Mouse (Mus musculus): ENCODE measurements at regions not wholly inside any gene's neighbourhood (a gene's known extent, or its start where the extent isn't known, plus 50 kb on each side); places are given as distances from the start of the nearest gene placed in this dataset.
"Not testable (repeated sequence)": the region's sequence is repeated elsewhere in the genome, so short reads cannot be mapped to it uniquely, and the experiment has no call there.

GRCm38 (mm10) chr14:120758200-120758830 lies 152.7 kb upstream of the Ipo5 start:
- DNase-seq, result no peak

DNA sequence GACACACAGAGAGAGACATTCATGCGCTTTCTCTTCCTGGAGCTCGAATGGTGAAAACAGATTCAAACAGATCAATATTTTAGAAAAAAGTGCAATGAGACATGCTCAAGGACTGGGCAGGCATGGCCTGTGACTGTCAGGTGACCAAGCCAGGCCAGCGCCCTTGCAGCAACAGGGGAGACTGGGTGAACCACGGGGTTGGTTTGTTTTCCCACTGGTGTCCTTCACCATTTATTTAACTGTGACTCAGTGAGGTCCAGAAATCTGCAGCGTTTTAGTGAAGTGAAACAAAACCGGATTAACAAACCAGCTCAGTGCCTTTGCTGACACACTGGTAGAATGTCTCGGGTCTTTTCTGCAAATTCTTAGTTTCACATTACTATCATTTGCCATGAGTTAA lies 148.9 kb upstream of the Ipo5 start:
- DNase-seq, result no peak

GRCm38 (mm10) chr14:120762733-120763132 lies 148.3 kb upstream of the Ipo5 start:
- DNase-seq, result peak; percentile 40

- DNase-seq, result no peak
These were observed 147.2 kb upstream of the Ipo5 start for GRCm38 (mm10) chr14:120763796-120764195.

DNA sequence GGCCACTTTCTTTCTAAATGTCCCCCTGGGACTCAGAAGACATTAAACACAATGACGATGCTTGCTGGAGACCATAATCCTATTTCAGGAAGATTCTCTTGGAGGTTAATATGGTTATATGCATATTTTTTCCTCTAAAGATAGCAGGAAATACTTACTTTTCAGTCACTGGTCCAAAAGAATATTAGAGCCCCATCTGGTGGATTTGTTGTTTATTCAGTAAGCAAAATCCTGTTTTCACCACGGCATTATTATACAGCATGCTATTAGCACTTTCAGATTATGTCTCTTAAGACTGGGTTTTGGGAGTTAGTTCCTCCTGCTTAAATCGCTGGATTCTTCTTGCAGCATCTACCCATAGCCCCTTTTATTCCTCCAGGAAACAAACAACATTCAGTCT lies 146.6 kb upstream of the Ipo5 start:
- DNase-seq, result no peak

GRCm38 (mm10) chr14:120766451-120766850 lies 144.6 kb upstream of the Ipo5 start:
- DNase-seq, result no peak

- DNase-seq, result no peak
These were observed 140.4 kb upstream of the Ipo5 start for GRCm38 (mm10) chr14:120770579-120770978.

DNA sequence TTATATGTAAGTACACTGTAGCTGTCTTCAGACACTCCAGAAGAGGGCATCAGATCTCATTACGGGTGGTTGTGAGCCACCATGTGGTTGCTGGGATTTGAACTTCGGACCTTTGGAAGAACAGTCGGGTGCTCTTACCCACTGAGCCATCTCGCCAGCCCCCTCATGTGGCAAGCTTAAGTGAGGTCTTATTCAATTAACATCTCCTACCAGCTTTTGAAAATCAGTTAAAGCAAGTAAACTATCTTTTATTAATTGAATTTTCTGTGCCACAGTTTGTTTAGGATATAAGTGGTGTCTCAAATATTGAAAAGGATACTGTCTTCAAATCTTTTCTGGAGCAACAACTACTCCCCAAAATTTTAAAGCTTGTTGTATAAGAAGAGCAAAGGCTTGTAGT lies 138.0 kb upstream of the Ipo5 start:
- not testable (repeated sequence) for DNase-seq

DNA sequence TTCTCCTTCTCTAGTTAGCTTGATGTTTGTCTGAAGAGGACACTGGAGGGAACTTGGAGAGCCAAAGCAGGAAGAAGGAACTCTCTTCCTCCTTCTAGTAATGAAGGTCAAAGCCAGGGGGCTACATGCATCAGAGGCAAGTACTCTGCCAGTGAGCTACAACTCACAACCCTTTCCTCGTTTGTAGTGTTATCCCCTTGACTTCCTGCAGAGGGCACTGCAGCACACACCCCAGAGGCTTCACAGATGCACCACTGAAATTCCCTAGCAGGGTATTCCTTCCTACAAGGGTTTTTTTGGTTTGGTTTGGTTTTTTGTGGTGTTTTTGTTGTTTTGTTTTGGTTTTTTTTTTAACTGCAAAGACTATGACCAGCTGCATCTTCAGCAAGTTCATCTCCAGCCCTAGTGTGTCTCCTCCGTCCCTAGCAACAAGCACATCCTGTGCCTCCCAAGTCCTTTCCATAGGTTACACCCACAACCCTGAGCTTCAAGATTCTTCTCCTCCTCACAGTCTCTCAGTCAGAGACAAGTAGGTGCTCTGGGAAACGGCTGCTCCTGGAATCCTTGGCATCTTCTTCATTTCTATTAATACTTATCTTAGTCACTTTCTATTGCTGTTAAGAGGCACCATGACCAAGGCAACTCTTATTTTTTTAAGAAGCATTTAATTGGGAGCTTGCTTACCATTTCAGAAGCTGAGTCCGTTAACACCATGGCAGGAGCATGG lies 119.0 kb upstream of the Ipo5 start:
- DNase-seq, result no peak

GRCm38 (mm10) chr14:120797916-120798490 lies 113.0 kb upstream of the Ipo5 start:
- DNase-seq, result peak; percentile 19

DNA sequence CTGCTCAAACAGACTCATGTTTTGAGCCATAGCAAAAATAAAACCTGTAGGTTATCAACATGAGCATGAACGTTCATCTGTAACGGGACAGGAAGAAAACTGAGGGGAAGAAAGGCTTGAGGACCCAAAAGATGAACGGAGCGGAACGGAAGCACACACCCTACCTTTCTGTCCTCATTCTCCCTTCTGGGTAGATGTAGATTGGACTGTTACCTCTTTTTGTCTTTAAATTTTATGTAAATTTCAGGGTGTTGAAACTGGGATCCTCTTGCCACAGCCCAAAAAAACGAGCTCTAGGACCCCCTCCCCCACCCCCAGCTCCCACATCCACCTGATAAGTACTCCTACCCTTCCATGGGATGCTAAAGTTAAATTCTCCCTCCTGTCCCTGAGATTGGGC lies 107.8 kb upstream of the Ipo5 start:
- DNase-seq, result no peak

DNA sequence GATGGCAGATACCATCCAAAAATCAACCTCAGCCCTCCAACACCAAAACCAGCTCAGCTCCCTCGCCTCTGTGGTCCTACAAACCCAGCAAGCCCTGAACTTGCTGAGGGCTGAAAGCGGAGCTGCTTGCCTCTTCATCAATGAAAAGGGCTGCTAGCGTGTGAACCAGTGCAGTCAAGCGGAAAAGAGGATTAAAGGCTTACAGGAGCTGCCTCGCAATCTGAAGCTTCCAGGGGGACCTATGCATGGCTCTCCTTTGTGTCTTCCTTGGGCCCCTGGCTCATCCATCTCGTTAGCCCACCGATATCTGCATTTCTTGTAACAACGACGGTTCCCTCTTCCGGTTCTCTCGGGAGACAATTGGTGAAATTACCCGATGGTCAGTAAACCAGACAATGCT lies 107.3 kb upstream of the Ipo5 start:
- no peak for DNase-seq

DNA sequence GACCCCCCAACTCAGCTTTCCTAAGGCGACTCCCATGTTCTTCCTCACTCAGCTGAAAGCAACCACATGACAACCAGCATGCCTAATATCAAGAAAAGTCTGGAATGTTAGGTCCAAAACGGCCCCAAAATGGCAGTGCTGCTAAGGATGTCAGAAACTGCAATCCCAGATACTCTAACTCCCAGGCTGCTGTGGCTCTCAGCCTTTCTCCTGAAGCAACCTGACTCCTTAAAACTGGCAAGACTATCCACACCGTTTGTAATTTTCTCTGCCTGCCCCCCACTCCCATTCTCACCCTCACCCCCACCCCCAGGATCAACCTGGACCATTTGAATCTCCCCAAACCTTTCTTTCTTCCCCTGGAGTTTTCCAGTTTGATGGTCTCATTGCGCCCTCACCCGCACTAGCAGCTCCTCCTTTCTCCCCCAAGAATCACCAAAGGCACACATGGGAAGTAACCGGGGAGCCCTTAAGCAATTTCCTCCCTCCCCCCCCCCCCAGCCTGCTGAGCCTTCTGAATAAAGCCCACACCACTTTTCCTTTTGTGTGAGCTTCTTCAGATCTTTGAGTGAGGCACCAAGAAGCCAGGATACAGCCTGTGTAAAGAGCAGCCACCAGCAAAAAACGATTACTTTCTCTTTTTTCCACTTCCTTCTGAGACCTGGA lies 106.7 kb upstream of the Ipo5 start:
- DNase-seq, result no peak

DNA sequence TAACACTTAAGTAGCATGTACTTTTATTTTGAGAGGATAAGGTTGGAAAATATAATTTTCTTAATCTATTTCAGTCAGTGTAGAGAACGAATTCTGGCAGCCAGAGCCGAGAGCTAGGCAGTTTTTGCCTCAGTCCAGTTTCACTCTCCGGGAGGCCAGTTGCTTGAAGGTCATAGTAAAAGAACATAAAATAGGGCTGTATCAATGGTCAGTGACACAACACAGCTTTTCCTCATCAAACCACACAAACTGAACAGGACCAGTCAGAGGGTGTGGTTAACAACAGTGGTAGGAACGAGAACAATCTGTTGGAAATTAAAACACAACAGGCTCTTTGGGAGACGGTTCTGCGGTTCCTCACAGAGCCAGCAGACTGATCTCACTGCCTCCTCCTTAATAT lies 105.9 kb upstream of the Ipo5 start:
- DNase-seq, result peak; percentile 66

- DNase-seq, result peak; percentile 69
These were observed 105.0 kb upstream of the Ipo5 start for GRCm38 (mm10) chr14:120805816-120806552.

DNA sequence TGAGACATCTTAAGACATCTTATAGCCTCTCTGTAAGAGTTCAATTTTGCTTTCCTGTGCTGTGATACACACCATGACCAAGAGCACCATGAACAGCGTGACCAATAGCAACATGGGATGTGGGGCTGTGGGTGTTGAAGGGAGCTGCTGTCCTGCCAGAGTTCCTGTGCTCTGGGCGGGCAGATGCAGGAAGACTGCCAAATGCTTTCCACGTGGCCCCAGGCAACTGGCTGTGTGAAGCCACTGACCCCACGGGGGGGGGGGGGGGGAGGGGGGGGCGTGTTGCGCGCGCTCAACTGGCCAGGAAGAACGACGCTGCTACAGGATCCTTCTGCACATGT lies 104.5 kb upstream of the Ipo5 start:
- DNase-seq, result peak; percentile 63

DNA sequence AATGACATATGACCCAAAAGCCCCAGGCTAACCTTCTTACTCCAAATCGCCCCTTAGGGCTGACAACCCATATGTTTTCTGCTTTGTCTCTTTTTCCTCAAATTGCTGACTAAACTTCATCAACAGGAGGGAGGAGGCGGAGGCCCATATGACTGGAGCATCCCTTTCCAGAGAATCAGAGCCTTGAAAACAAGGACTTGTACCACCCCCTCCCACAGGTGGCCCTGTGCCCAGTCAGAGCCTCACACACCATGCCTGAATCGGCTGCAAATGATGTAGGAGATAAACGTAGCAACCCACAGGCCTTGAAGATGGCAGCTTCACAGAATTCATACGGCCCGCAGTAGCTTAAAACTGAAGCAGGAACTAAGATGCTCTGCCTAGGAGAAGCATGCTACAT lies 101.7 kb upstream of the Ipo5 start:
- no peak for DNase-seq

GRCm38 (mm10) chr14:120813938-120814337 lies 97.1 kb upstream of the Ipo5 start:
- no peak for DNase-seq

GRCm38 (mm10) chr14:120815126-120815525 lies 95.9 kb upstream of the Ipo5 start:
- DNase-seq, result not testable (repeated sequence)

DNA sequence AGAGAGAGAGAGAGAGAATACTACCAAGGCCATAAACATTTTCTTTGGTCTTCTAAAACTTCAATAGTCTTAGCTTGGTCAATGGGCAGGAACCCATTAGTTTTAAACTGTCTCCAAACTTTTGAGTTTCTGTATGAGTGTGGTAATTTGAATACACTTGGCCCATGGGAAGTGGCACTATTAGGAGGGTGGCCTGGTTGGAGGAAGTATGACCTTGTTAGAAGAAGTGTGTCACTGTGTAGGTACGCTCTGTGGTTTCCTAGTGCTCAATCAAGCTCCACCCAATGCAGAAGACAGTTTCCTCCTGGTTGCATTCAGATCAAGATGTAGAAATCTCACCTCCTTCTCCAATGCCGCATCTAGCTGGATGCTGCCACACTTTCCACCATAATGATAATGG lies 94.5 kb upstream of the Ipo5 start:
- no peak for DNase-seq

DNA sequence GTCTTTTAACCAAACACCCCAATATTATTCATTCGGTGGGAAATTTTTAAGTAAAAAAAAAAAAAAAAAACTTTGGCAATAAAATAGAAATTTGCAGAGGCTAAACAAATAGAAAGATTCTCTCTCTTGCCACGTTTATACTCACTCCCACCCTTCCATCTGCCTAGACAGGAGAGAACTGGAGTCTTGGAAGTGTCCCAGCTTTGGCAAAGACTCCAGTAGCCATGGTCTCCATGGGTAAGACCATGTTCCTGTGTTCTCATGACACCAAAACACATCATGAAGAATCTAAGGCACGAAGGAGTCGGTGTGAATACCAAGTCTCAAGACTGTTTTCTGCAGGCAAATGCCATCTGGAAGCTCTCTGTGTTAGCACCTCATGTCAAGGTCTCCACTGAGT lies 84.8 kb upstream of the Ipo5 start:
- no peak for DNase-seq

DNA sequence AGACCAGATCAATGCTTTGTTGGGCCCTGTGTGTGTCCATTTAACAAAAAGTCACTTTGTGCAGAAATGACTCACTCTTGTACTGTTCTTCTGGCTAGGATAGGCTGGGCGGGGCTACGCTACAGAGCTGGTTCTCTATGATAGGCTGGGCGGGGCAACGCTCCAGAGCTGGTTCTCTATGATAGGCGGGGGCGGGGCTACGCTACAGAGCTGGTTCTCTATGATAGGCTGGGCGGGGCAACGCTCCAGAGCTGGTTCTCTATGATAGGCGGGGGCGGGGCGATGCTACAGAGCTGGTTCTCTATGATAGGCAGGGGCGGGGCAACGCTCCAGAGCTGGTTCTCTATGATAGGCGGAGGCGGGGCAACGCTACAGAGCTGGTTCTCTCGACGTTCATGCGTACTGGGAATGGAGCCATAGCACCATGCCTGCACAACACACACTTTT lies 80.6 kb upstream of the Ipo5 start:
- peak; percentile 49 for DNase-seq

DNA sequence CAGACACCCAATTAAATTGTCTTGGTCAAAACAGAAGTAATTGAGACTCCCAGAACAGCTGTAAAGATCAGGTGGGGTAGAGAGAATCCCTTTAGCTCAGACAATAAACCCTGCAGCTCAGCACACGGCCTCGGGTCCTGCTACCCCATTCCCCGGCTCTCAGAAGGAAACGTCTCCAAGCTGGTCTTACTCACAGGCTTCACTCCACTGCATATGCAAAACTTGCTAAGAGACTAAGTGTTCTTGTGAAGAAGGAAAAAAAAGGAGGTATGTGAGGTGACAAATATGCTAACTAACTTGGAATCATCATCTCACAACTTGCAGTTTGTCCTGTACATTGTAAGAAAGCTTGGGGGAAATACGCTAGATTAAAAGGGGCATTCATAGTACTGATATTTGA lies 79.6 kb upstream of the Ipo5 start:
- DNase-seq, result no peak

Measured in lung, postnatal 10 days (tissue).